Mouse (Mus musculus) MEL (cell line): ENCODE data around the gene Rasl12.
A peak's percentile ranks its signal among the peaks of the same experiment; 100 is the strongest.

Source experiments
- CHD1 ChIP-seq: IDR thresholded peaks from 2 replicates; pipeline ENCODE4 v1.6.1; 2012; ENCODE audit warnings: low read depth, mild to moderate bottlenecking, inconsistent platforms, low read length, improper control_type of control experiment
- CTCF ChIP-seq, 3 experiments: IDR thresholded peaks in 2 of 3; conservative IDR thresholded peaks in 1 of 3; 2 replicates each; pipeline ENCODE4 v1.5.1; 2011 to 2012; ENCODE audit warnings: low read length in 3 of 3, low read depth in 2 of 3, mild to moderate bottlenecking in 2 of 3, improper control_type of control experiment in 1 of 3, inconsistent platforms in 1 of 3, mixed read lengths in 1 of 3, moderate library complexity in 1 of 3; ENCODE audit not compliant: control insufficient read depth in 1 of 3, insufficient read depth in 1 of 3, poor library complexity in 1 of 3, severe bottlenecking in 1 of 3
- EP300 ChIP-seq, 2 experiments: IDR thresholded peaks; 2 replicates each; pipeline ENCODE4 v1.6.1; 2011; ENCODE audit warnings: improper control_type of control experiment in 2 of 2, low read length in 2 of 2, low read depth in 1 of 2, mild to moderate bottlenecking in 1 of 2
- JUND ChIP-seq: IDR thresholded peaks from 2 replicates; pipeline ENCODE4 v1.6.1; 2011; ENCODE audit warnings: low read depth, mild to moderate bottlenecking, improper control_type of control experiment, low read length
- MAFK ChIP-seq: IDR thresholded peaks from 2 replicates; pipeline ENCODE4 v1.6.1; 2011; ENCODE audit warnings: low read depth, mild to moderate bottlenecking, low read length, improper control_type of control experiment, borderline replicate concordance
- MAX ChIP-seq: IDR thresholded peaks from 2 replicates; pipeline ENCODE4 v1.6.1; 2011; ENCODE audit warnings: low read length, improper control_type of control experiment
- MEF2A ChIP-seq: IDR thresholded peaks from 2 replicates; pipeline ENCODE4 v1.6.1; 2014; ENCODE audit warnings: low read depth, mild to moderate bottlenecking, inconsistent platforms, low read length, improper control_type of control experiment; ENCODE audit not compliant: poor library complexity, insufficient replicate concordance, severe bottlenecking; ENCODE audit errors: extremely low read depth
- MXI1 ChIP-seq: IDR thresholded peaks from 2 replicates; pipeline ENCODE4 v1.6.1; 2011; ENCODE audit warnings: mild to moderate bottlenecking, low read depth, low read length, improper control_type of control experiment
- MYB ChIP-seq: IDR thresholded peaks from 2 replicates; pipeline ENCODE4 v1.6.1; 2011; ENCODE audit warnings: mild to moderate bottlenecking, low read depth, low read length, improper control_type of control experiment
- POLR2A ChIP-seq, 2 experiments: IDR thresholded peaks; 2 replicates each; pipeline ENCODE4 v1.6.1; 2011 to 2012; ENCODE audit warnings: low read length in 2 of 2, mild to moderate bottlenecking in 2 of 2, control low read depth in 1 of 2, improper control_type of control experiment in 1 of 2, low read depth in 1 of 2, moderate library complexity in 1 of 2; ENCODE audit not compliant: control insufficient read depth in 1 of 2, insufficient read depth in 1 of 2, poor library complexity in 1 of 2
- POLR2AphosphoS5 ChIP-seq: IDR thresholded peaks from 2 replicates; pipeline ENCODE4 v1.6.1; 2012; ENCODE audit warnings: low read depth, borderline replicate concordance, mild to moderate bottlenecking, inconsistent platforms, low read length, moderate library complexity, mixed read lengths
- RAD21 ChIP-seq: IDR thresholded peaks from 2 replicates; pipeline ENCODE4 v1.6.1; 2011; ENCODE audit warnings: mild to moderate bottlenecking, low read depth, low read length, improper control_type of control experiment
- SIN3A ChIP-seq: IDR thresholded peaks from 2 replicates; pipeline ENCODE4 v1.6.1; 2012; ENCODE audit warnings: low read length, improper control_type of control experiment, inconsistent platforms
- ZC3H11A ChIP-seq: IDR thresholded peaks from 2 replicates; pipeline ENCODE4 v1.6.1; 2012; ENCODE audit warnings: low read depth, mild to moderate bottlenecking, inconsistent platforms, low read length, improper control_type of control experiment

GRCm38 (mm10) chr9:65434140-65434539, 35.8 kb downstream of the Rasl12 start:
- TF ChIP-seq POLR2AphosphoS5 (no peak), ZC3H11A (peak; percentile 50), EP300 (IDR thresholded peaks at IDR 0.05; ENCODE audit: low read depth in 1 of 2, low read length in 2 of 2) (no peak), CTCF (IDR thresholded peaks at IDR 0.05 in 2 of 3, conservative IDR thresholded peaks at IDR 0.05 in 1 of 3; ENCODE audit: control insufficient read depth in 1 of 3, insufficient read depth in 1 of 3, low read depth in 2 of 3, low read length in 3 of 3, poor library complexity in 1 of 3, severe bottlenecking in 1 of 3) (peak; percentile 77 to 92 (median 79)), MAFK (no peak), SIN3A (no peak), MAX (no peak), POLR2A (IDR thresholded peaks at IDR 0.05; ENCODE audit: control insufficient read depth in 1 of 2, insufficient read depth in 1 of 2, low read depth in 1 of 2, low read length in 2 of 2, poor library complexity in 1 of 2) (no peak), RAD21 (peak; percentile 70), MYB (no peak), CHD1 (no peak), JUND (no peak), MEF2A (no peak), MXI1 (peak; percentile 35; the same call in 1 of the 2 replicates)
